Mouse (Mus musculus) heart, embryonic 15.5 days (tissue): ENCODE results near the gene Nxn. TPM values are rescaled to one million over a fixed set of nuclear protein-coding genes. Genes with fewer than 3 reads are reported as not detected.

Source experiments
- ATAC-seq: fragments of 200-750 bp; cut with Nextera tagmentation; replicated peaks from 2 replicates; pipeline ENCODE4 v1.8.0; 2017; ENCODE audit warnings: low read depth, moderate TSS enrichment; ENCODE audit not compliant: insufficient number of reproducible peaks, insufficient read depth, low FRiP score
- H3K27ac ChIP-seq: fragments of 300-500 bp; sonication (generic); 2 replicates; pipeline ENCODE4 v1.5.1; 2015; ENCODE audit warnings: mild to moderate bottlenecking, inconsistent platforms
- H3K27me3 ChIP-seq: fragments of 300-500 bp; sonication (generic); 2 replicates; pipeline ENCODE4 v1.6.1; 2015; ENCODE audit warnings: inconsistent platforms
- H3K36me3 ChIP-seq: fragments of 300-500 bp; sonication (generic); 2 replicates; pipeline ENCODE4 v1.6.1; 2015; ENCODE audit warnings: mild to moderate bottlenecking, inconsistent platforms
- H3K4me1 ChIP-seq: fragments of 300-500 bp; sonication (generic); replicated peaks from 2 replicates; pipeline ENCODE4 v1.6.1; 2015; ENCODE audit warnings: inconsistent platforms
- H3K4me2 ChIP-seq: fragments of 300-500 bp; sonication (generic); 2 replicates; pipeline ENCODE4 v1.6.1; 2015; ENCODE audit warnings: inconsistent platforms, mild to moderate bottlenecking, moderate library complexity
- H3K4me3 ChIP-seq: fragments of 300-500 bp; sonication (generic); 2 replicates; pipeline ENCODE4 v1.5.1; 2015; ENCODE audit warnings: mild to moderate bottlenecking, inconsistent platforms
- H3K9ac ChIP-seq: fragments of 300-500 bp; sonication (generic); 2 replicates; pipeline ENCODE4 v1.6.1; 2015; ENCODE audit warnings: mild to moderate bottlenecking, inconsistent platforms
- H3K9me3 ChIP-seq: fragments of 300-500 bp; sonication (generic); replicated peaks from 2 replicates; pipeline ENCODE4 v1.6.1; 2016; ENCODE audit warnings: inconsistent platforms
- WGBS: fragments of 180-500 bp; shearing (Covaris S2); methylation state at CpG from one replicate; pipeline ENCODE4 v1.1.7; 2015; ENCODE audit warnings: mixed read lengths; 5-methylcytosine and 5-hydroxymethylcytosine counted together
- polyA plus RNA-seq: library from polyadenylated mRNA; unstranded; fragments of >200 nt; fragmentation: Nextera tagmentation; extraction: Ambion mirVana; gene quantifications from 2 replicates; pipeline ENCODE4 v1.2.1, GENCODE M21; 2015

Gene Nxn
- polyA plus RNA-seq, 1 experiment from 2014 or later = 18.6 TPM

GRCm38 (mm10) chr11:76298457-76299000 lies 100.4 kb downstream of the Nxn start:
- H3K9me3 ChIP-seq = no peaks in the 10 kb centered on the region
- no peak for ATAC-seq
- no peak overlapping the region for H3K27ac ChIP-seq
- no peaks in the 10 kb centered on the region for H3K27me3 ChIP-seq
- 41% methylated on average over 9 of the region's 9 CpGs for WGBS
- no peak overlapping the region for H3K4me3 ChIP-seq
- no peaks in the 10 kb centered on the region for H3K36me3 ChIP-seq
- H3K9ac ChIP-seq = no peak overlapping the region
- peaks cover 29% of the 10 kb centered on the region for H3K4me1 ChIP-seq
- no peak overlapping the region for H3K4me2 ChIP-seq

- ATAC-seq = no peak
- no peaks in the 10 kb centered on the region for H3K9me3 ChIP-seq
- 50% methylated on average over 9 of the region's 9 CpGs for WGBS
- H3K27ac ChIP-seq = no peak overlapping the region
- no peak overlapping the region for H3K9ac ChIP-seq
- no peaks in the 10 kb centered on the region for H3K27me3 ChIP-seq
- H3K4me2 ChIP-seq = no peak overlapping the region
- no peaks in the 10 kb centered on the region for H3K36me3 ChIP-seq
- H3K4me3 ChIP-seq = no peak overlapping the region
- H3K4me1 ChIP-seq = peaks cover 40% of the 10 kb centered on the region
These were observed 101.7 kb downstream of the Nxn start for GRCm38 (mm10) chr11:76297252-76297651.

DNA sequence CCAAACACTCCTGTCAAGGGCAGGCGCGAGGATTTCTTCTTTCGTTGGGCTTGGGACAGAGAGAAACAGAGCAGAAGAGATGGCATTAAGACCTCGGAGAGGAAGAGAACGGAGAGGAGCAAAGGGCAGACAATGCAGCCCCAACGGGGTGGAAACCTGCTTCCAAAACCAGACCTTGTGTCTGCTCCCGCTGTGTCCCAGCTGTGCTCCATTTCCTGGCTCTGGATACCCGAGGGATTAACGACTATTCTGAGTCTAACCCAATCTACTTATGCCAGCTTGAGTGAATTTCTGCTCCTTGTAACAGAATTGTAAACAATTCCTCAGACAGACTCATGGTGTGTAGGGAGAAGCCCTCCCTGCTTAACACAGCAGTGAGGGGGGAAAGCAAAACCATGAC lies 104.1 kb downstream of the Nxn start:
- peaks cover 51% of the 10 kb centered on the region for H3K4me1 ChIP-seq

DNA sequence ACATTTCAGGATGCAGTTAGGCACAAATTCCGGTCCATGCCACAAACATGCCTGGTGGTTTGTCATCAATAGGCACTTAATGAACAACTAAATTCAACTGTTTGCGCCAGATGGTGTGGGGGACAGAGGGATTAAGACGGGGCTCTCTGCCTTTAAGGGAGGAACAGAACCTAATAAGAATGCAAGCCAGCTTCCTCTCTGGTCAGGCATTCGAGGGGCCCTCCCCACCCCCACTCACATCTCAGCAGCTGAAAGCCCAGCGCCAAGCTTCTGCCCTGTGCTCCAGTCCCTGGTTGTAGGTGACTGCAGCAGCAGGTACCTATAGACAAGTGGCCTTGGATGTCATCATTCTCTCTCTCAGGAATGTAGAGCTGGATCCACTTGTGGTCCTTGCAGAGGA lies 104.9 kb downstream of the Nxn start:
- H3K4me3 ChIP-seq = no peak overlapping the region
- H3K4me1 ChIP-seq = peaks cover 51% of the 10 kb centered on the region
- no peak for ATAC-seq
- WGBS = 67% methylated on average over 5 of the region's 5 CpGs
- H3K36me3 ChIP-seq = no peaks in the 10 kb centered on the region
- no peaks in the 10 kb centered on the region for H3K27me3 ChIP-seq
- 0 out of 2 replicates have a peak overlapping the region, but pooled peaks have one; percentile 15 for H3K27ac ChIP-seq
- no peaks in the 10 kb centered on the region for H3K9me3 ChIP-seq
- H3K4me2 ChIP-seq = no peak overlapping the region
- H3K9ac ChIP-seq = no peak overlapping the region

More for the DNA sequence above, 104.1 kb downstream of the Nxn start:
- Histone ChIP-seq H3K27ac (no peak overlapping the region), H3K9me3 (no peaks in the 10 kb centered on the region), H3K4me2 (no peak overlapping the region), H3K9ac (no peak overlapping the region), H3K4me3 (no peak overlapping the region), H3K36me3 (no peaks in the 10 kb centered on the region), H3K27me3 (no peaks in the 10 kb centered on the region)
- ATAC-seq = no peak
- 29% methylated on average over 9 of the region's 9 CpGs for WGBS

DNA sequence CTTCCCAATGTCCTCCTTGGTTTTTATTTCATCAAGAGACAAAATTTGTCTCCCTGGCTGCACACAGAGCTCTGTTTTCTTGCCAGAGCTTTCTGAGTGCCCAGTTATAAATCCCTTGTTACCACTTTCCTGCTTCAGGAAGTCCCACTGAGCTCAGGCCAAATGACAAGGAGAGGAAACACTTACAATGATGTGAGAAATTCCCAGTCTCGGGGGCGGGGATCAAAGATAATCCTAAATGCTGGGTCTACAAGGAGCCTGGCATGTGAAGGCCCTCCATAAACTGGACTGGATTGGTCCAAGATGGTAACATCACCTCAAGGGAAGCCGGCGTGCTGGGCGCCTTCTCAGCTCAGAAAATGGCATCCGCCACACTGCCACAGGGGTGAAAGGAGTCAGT lies 106.1 kb downstream of the Nxn start:
- no peaks in the 10 kb centered on the region for H3K9me3 ChIP-seq
- no peak overlapping the region for H3K9ac ChIP-seq
- ATAC-seq = no peak
- peak overlapping the region; percentile 83 for H3K27ac ChIP-seq
- 56% methylated on average over 6 of the region's 6 CpGs for WGBS
- H3K4me2 ChIP-seq = peak overlapping the region; percentile 34
- no peaks in the 10 kb centered on the region for H3K36me3 ChIP-seq
- no peak overlapping the region for H3K4me3 ChIP-seq
- no peaks in the 10 kb centered on the region for H3K27me3 ChIP-seq
- peaks cover 39% of the 10 kb centered on the region for H3K4me1 ChIP-seq

GRCm38 (mm10) chr11:76292398-76292797 lies 106.5 kb downstream of the Nxn start:
- WGBS = 42% methylated on average over 15 of the region's 15 CpGs
- no peaks in the 10 kb centered on the region for H3K36me3 ChIP-seq
- ATAC-seq = peak; percentile 41
- H3K27me3 ChIP-seq = no peaks in the 10 kb centered on the region
- H3K9ac ChIP-seq = no peak overlapping the region
- H3K27ac ChIP-seq = peak overlapping the region; percentile 83
- H3K4me3 ChIP-seq = no peak overlapping the region
- H3K9me3 ChIP-seq = no peaks in the 10 kb centered on the region
- H3K4me1 ChIP-seq = peaks cover 42% of the 10 kb centered on the region
- H3K4me2 ChIP-seq = peak overlapping the region; percentile 34

GRCm38 (mm10) chr11:76291960-76292359 lies 107.0 kb downstream of the Nxn start:
- no peaks in the 10 kb centered on the region for H3K9me3 ChIP-seq
- no peak overlapping the region for H3K9ac ChIP-seq
- no peaks in the 10 kb centered on the region for H3K27me3 ChIP-seq
- peak overlapping the region; percentile 34 for H3K4me2 ChIP-seq
- H3K36me3 ChIP-seq = no peaks in the 10 kb centered on the region
- no peak overlapping the region for H3K4me3 ChIP-seq
- 34% methylated on average over 4 of the region's 4 CpGs for WGBS
- H3K4me1 ChIP-seq = peaks cover 46% of the 10 kb centered on the region
- no peak for ATAC-seq
- peak overlapping the region; percentile 83 for H3K27ac ChIP-seq

DNA sequence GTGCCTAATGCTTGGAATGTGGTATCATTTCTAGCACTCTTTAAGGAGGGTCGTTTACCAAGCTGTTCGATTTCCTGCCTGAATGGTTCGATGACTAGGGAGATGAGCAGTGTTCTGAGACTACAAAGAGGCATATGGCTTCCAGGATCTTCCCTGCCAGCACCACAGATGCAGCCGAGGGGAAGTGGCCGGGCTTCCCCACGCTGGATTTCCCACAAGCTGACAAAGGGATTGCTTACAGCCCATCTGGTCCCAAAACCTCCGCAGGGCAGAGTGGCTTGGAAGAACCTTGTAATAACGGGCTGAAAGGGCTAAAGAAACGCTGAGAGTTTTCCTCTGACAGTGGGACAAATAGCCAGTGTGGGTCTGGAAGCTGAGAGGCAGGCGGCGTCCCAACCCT lies 108.6 kb downstream of the Nxn start:
- Histone ChIP-seq H3K4me3 (no peak overlapping the region), H3K4me1 (peaks cover 56% of the 10 kb centered on the region), H3K9ac (no peak overlapping the region), H3K36me3 (no peaks in the 10 kb centered on the region), H3K9me3 (no peaks in the 10 kb centered on the region), H3K27ac (peak overlapping the region; percentile 25; the same call in 1 of the 2 replicates), H3K4me2 (no peak overlapping the region), H3K27me3 (no peaks in the 10 kb centered on the region)
- 51% methylated on average over 11 of the region's 11 CpGs for WGBS
- no peak for ATAC-seq

DNA sequence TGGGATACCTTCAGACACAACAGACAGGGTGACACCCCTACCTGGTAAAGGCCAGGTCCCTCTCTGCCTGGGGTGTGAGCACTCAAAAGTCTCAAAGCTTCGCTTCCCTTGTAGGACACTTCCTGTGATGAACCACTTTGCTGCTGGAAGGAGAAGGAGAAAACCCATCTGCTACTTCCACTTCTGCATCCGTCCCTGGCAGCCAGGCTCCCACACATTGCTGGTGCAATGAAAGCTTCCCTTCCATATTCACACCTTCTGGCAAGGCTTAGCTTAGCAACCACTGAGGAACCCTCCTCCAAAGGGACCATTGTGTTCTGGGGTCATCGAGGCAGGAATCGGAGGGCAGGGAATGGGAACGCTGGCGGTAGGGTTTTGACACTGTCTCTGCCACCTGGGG lies 110.3 kb downstream of the Nxn start:
- no peaks in the 10 kb centered on the region for H3K36me3 ChIP-seq
- no peak for ATAC-seq
- WGBS = 85% methylated on average over 6 of the region's 6 CpGs
- no peaks in the 10 kb centered on the region for H3K9me3 ChIP-seq
- H3K9ac ChIP-seq = no peak overlapping the region
- H3K27ac ChIP-seq = no peak overlapping the region
- no peaks in the 10 kb centered on the region for H3K27me3 ChIP-seq
- H3K4me1 ChIP-seq = peaks cover 49% of the 10 kb centered on the region
- no peak overlapping the region for H3K4me2 ChIP-seq
- no peak overlapping the region for H3K4me3 ChIP-seq

DNA sequence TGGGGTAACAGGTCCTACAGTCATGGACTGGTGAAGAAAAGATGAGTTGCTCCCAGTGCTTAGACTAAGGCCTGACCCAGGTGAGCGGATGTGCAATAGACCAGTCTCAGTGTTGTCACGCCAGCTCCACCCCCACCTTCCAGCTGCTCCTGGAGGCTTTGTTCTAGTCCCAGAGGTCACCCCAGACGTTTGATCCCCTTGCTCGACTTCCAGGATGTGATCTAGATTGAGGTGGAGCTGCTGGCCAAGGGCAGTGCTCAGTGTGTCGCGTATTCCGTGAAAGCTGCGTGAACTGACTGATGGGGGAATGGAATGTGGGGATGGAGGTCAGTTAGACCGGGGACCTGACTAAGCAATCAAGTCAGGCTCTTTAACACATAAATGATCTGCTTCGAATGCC lies 111.6 kb downstream of the Nxn start:
- H3K36me3 ChIP-seq = no peaks in the 10 kb centered on the region
- H3K4me2 ChIP-seq = no peak overlapping the region
- H3K9me3 ChIP-seq = no peaks in the 10 kb centered on the region
- H3K27ac ChIP-seq = no peak overlapping the region
- H3K9ac ChIP-seq = no peak overlapping the region
- no peak for ATAC-seq
- H3K4me1 ChIP-seq = peaks cover 38% of the 10 kb centered on the region
- H3K4me3 ChIP-seq = no peak overlapping the region
- WGBS = 53% methylated on average over 10 of the region's 10 CpGs
- H3K27me3 ChIP-seq = no peaks in the 10 kb centered on the region

DNA sequence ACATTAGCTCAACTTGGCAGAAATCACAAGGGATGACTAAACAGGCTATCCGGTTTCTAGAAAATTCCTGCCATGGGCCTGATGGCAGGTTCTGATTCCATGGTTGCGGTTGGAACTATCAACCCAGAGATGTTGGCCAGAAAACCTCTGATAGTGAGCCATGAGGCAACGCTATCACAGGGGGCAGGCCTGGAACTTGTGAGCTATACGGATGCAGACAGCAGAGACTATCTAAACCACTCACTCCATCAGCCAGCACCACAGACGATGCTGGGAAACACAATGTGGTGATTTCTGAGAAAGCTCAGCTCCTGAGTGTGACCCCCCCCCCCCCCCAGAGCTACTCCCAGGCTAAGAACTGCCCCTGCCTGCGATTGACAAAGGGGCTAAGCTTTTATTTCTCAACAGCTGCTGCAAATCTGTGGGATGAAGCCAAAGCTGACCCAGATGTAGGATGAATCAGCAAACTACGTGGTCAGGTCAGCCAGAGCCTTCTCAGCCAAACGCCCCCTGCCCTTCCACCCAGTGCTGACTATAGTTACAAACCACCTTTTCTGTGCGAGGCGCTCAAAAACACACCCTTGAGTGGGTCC lies 112.3 kb downstream of the Nxn start:
- WGBS = 41% methylated on average over 10 of the region's 10 CpGs
- Histone ChIP-seq H3K4me3 (no peak overlapping the region), H3K4me1 (peaks cover 34% of the 10 kb centered on the region), H3K36me3 (no peaks in the 10 kb centered on the region), H3K4me2 (no peak overlapping the region), H3K27ac (0 out of 2 replicates have a peak overlapping the region, but pooled peaks have one; percentile 12), H3K27me3 (no peaks in the 10 kb centered on the region), H3K9ac (no peak overlapping the region), H3K9me3 (no peaks in the 10 kb centered on the region)
- no peak for ATAC-seq

DNA sequence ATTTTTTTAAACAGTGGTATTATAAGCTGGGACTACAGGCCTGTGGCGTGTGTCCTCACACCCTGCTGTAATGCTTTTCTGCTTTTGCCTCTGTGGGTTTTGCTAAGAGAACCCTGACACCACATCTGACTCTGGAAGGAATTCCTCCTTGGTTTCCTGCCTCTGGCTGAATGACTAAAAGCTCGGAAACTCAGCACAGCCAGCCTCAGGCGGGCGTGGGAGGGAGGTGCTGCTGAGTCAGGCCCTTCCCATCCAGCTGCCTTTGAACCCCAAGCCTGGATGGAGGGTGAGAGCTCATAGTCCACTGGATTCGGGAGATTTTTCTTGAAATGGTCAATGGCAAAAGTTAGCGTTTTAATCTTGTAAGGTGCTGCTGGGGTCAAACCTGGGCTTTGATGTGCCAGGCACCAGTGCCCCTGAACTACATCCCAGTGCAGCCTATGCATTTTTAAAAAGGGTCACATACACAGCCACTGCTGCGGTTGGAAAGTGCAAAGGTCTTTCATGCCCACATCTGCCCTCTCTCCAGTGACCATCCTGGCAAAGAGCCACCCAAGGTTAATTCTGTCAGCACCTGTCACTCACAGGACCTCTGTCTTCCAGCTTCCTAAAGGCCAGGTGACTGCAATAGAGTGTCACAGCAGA lies 113.4 kb downstream of the Nxn start:
- Histone ChIP-seq H3K9me3 (no peaks in the 10 kb centered on the region), H3K27me3 (no peaks in the 10 kb centered on the region), H3K4me1 (peaks cover 32% of the 10 kb centered on the region), H3K9ac (no peak overlapping the region), H3K4me2 (no peak overlapping the region), H3K36me3 (no peaks in the 10 kb centered on the region), H3K27ac (0 out of 2 replicates have a peak overlapping the region, but pooled peaks have one; percentile 22), H3K4me3 (no peak overlapping the region)
- WGBS = 52% methylated on average over 7 of the region's 7 CpGs
- ATAC-seq = no peak
